Mouse (Mus musculus): ENCODE data around the gene Gadd45a.

GRCm38 (mm10) chr6:66989518-66989917, 47.7 kb downstream of the Gadd45a start:
- TF ChIP-seq CTCF (IDR thresholded peaks at IDR 0.05; ENCODE audit: insufficient read depth, low read length) (no peak), POLR2A (IDR thresholded peaks at IDR 0.05; ENCODE audit: borderline replicate concordance, extremely low read depth, low read depth, low read length) (no peak)

Measured in lung, adult 2 months (tissue).